Mouse (Mus musculus) adrenal gland, postnatal 0 days (tissue): ENCODE results near the gene AC140267.1. TPM values are rescaled to one million over a fixed set of nuclear protein-coding genes. Genes with fewer than 3 reads are reported as not detected.

Experiments
- polyA plus RNA-seq: library from polyadenylated mRNA; unstranded; fragments of >200 nt; fragmentation: Nextera tagmentation; extraction: Ambion mirVana; gene quantifications from 2 replicates; pipeline ENCODE4 v1.2.1, GENCODE M21; 2015

The AC140267.1 gene
- polyA plus RNA-seq: not detected in 2 replicates

DNA sequence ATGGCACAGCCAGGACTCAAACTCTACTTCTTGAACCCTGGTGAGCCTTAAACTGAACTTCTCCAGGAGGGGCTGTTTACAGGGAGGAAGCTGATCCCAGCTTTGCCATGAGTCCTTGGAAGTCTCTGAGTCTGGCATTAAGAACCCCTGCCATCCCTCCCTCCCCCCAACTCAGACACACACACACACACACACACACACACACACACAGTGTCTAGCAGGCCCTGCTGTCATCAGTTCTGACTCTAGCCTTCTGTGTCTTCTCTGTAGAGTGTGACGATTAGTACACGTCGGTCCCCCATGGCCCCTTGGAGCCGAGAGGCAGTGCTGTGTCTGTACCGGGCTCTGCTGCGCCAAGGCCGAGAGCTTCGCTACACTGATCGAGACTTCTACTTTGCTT lies at the start of gene AC140267.1:
AC140267.1 (plus strand) TSS at position 301 of the 400 bp plus-strand sequence.

DNA sequence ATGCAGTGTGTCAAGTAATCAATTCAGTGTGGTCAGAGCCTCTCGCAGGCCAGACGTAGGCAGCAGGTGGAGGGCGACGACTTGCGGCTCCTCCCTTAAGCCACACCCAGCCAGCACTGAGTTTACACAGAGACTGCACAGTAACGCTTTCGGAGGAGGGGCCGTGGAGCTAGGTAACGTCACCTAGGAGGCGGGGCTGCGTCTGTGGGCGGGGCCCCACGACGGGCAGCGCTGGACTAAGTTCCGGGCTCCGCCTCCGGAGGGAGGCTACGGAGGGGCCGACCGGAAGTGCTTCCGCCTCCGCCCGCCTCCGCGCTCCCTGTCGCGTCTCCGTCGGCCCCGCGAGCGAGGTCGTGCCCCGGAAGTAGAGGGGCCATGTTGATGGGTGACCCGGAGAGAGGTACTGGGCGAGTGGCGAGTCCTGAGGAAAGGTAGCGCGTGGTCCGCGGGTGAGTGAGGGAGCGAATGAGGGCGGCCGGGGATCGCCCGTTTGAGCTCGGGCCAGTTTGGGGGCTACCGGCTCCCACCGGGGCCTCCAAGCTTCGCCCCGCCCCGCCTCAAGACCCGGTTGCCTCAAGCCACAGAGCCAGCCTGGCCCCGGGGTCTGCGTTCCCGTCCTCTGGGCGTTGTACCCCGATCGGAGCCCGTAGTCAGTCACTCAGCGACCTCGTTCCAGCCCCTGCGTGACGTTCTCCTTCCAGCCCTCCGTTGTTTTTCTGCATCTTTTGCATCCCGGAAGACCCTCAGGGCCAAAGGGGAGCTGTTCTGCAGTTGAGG lies 1.7 kb upstream of the AC140267.1 start, which contains the start of gene Mief1:
Mief1 (plus strand) TSS at position 286 of the 777 bp plus-strand sequence.

DNA sequence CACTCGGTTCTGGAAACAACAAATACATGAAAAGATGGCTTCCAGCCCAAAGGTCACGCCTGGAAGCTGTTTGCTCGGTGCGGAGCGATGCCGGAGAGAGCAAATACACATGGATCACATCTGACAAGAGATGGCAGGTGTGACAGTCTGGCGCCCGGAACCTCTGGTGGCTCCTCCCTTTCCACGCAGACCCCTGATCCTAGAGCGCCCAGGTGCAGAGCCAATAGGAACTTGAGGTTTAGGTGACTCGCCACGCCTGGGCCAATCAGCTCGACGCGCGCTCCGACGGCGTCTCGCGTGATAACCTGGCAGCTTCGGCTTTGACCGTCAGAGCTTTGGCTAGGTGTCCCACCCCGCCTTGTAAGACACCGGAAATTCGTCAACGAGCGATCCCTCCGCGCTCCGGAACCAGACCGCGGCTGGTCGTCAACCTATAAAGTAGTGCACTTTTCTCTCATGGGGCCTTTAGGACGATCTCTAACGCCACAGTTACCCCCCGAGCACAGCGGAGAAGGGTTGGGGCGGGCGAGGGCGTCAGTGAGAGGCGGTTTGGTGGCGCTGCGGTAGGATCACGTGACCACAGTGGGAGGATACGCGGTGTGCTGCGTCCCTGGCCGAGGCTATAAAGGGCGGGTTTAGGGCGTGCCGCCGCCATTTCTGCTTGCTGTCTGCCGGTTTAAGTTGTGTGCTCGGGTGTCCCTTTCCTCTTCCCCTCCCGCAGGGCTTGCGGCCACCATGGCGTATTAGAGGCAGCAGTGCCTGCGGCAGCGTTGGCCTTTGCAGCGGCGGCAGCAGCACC lies 19.4 kb downstream of the AC140267.1 start, which contains the start of gene Atf4:
Atf4 (plus strand) TSS at position 338 of the 799 bp plus-strand sequence.

DNA sequence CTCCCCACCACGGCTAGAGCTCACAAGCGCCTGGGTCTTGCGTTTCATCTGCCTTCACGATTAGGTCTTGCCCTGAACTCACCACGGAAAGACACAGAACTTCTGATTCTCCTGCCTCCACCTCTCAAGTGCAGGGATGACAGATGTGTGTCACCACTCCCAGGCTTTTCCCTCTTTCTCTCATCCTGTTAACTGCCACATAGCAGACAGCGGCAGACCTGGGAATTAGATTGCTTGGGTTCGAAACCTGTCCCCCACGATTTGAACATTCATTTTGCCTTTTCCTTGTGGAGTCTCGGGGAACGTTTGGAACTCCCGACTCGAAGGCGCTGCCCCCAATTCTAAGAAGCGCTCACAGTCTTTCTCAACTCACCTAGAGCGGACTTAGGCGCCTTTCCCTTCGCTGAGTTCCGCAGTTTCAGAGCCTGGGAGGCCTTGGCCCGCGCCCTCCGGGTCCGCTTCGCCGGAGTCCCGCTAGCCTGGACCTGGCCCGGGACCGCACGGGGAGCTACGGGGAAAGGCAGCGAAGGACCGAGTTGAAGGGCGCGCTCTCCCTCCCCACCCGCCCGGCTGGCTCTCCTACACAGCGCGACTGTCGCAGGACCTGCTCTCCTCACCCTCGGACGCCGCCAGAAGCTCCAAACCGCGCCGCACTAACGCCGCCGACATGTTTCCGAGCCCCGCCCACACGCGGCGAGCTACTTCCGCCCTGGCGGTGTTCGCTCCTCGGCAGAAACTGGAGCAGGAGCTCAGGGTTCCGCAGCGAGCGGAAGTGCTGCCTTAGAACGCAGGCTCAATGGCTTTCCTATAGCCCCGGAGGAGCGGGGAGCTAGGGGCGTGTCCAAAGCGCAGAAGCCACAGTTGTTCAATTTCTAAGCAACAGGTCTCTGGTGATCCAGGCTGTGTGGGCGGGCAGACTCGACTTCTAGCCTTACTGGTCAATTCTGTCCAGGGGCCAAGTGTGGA lies 28.3 kb downstream of the AC140267.1 start, which contains the start of gene Rps19bp1:
Rps19bp1 (minus strand) TSS at position 706 of the 966 bp plus-strand sequence.

Other genes starting within 250 kb of the AC140267.1 start
- gene Pdgfb, start 220.9 kb upstream of the AC140267.1 start, polyA plus RNA-seq: 1.6 and 4.0 TPM in 2 replicates
- 20.1 and 27.9 TPM in 2 replicates for gene Syngr1, start 144.5 kb upstream of the AC140267.1 start, polyA plus RNA-seq
- 689 and 697 TPM in 2 replicates for gene Rpl3, start 144.0 kb upstream of the AC140267.1 start, polyA plus RNA-seq
- gene Tab1, start 102.7 kb upstream of the AC140267.1 start, polyA plus RNA-seq: 14.6 and 20.4 TPM in 2 replicates
- gene Mgat3, start 62.1 kb upstream of the AC140267.1 start, polyA plus RNA-seq: 2.5 and 4.2 TPM in 2 replicates
- 11.7 and 16.5 TPM in 2 replicates for gene Mief1, start 1.8 kb upstream of the AC140267.1 start, polyA plus RNA-seq
- 73.6 and 90.5 TPM in 2 replicates for gene Atf4, start 19.3 kb downstream of the AC140267.1 start, polyA plus RNA-seq
- 41.1 and 52.2 TPM in 2 replicates for gene Rps19bp1, start 28.5 kb downstream of the AC140267.1 start, polyA plus RNA-seq
- gene Cacna1i, start 51.4 kb downstream of the AC140267.1 start, polyA plus RNA-seq: 0.02 and 0.08 TPM in 2 replicates